Mouse (Mus musculus) liver, postnatal 0 days (tissue): ENCODE measurements at regions not wholly inside any gene's neighbourhood (a gene's known extent, or its start where the extent isn't known, plus 50 kb on each side); places are given as distances from the start of the nearest gene placed in this dataset.

Experiments used
- ATAC-seq: fragments of 200-750 bp; cut with Nextera tagmentation; 2 replicates; pipeline ENCODE4 v1.8.0; 2017; ENCODE audit warnings: mild to moderate bottlenecking, moderate library complexity
- DNase-seq: peaks from one replicate; pipeline ENCODE4 v3.0.0-alpha.2; 2016
- H3K27ac ChIP-seq: fragments of 300-500 bp; sonication (generic); 2 replicates; pipeline ENCODE4 v1.5.1; 2014; ENCODE audit warnings: antibody characterized with exemption, moderate library complexity, mild to moderate bottlenecking, low read depth
- H3K27me3 ChIP-seq: fragments of 300-500 bp; sonication (generic); 2 replicates; pipeline ENCODE4 v1.6.1; 2014; ENCODE audit warnings: low read length, control low read depth, mixed read lengths; ENCODE audit not compliant: insufficient read depth
- H3K36me3 ChIP-seq: fragments of 300-500 bp; sonication (generic); replicated peaks from 2 replicates; pipeline ENCODE4 v1.6.1; 2014; ENCODE audit warnings: mild to moderate bottlenecking, control low read depth, low read length, moderate library complexity, mixed read lengths; ENCODE audit not compliant: insufficient read depth
- H3K4me1 ChIP-seq: fragments of 300-500 bp; sonication (generic); 2 replicates; pipeline ENCODE4 v1.6.1; 2014; ENCODE audit warnings: antibody characterized with exemption, mild to moderate bottlenecking, control low read depth; ENCODE audit not compliant: insufficient read depth
- H3K4me2 ChIP-seq: fragments of 300-500 bp; sonication (generic); 2 replicates; pipeline ENCODE4 v1.6.1; 2014; ENCODE audit warnings: low read depth, mild to moderate bottlenecking, low read length, moderate library complexity, mixed read lengths
- H3K4me3 ChIP-seq: fragments of 300-500 bp; sonication (generic); 2 replicates; pipeline ENCODE4 v1.5.1; 2014; ENCODE audit warnings: low read depth, low read length
- H3K9ac ChIP-seq: fragments of 300-500 bp; sonication (generic); replicated peaks from 2 replicates; pipeline ENCODE4 v1.6.1; 2014; ENCODE audit warnings: mild to moderate bottlenecking, moderate library complexity
- H3K9me3 ChIP-seq: fragments of 300-500 bp; sonication (generic); 2 replicates; pipeline ENCODE4 v1.6.1; 2016; ENCODE audit warnings: mild to moderate bottlenecking, control low read depth, low read length, mixed read lengths
- CTCF ChIP-seq: sonication (generic); IDR thresholded peaks from 2 replicates; pipeline ENCODE4 v1.5.1; 2016; ENCODE audit warnings: antibody characterized with exemption, low read depth
- EP300 ChIP-seq: IDR thresholded peaks from 2 replicates; pipeline ENCODE4 v1.6.1; 2016; ENCODE audit warnings: antibody characterized with exemption, low read depth, mild to moderate bottlenecking
- WGBS: fragments of 180-500 bp; shearing (Covaris S2); extraction: QIAGEN DNeasy Blood & Tissue Kit; methylation state at CpG from one replicate; pipeline ENCODE4 v1.1.7; 2014; ENCODE audit not compliant: insufficient replicate concordance; 5-methylcytosine and 5-hydroxymethylcytosine counted together

DNA sequence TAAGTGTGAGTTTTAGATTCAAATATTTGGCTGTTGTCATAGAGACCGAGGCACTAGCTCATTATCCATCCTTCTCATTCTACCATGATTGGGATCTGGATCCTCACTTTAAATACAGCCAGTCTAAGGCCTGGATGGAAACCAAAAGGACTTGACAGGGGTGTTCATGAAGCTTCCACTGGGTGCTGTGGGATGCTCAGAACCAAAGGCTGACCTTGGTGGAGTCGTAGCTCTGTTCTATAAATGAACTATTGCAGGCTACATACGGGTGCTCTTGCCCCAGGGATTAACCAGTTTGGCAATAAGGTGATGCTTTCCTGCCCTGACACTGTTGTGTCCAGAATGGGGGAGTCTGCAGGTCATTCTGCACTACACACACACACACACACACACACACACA, 410.2 kb upstream of the Mki67 start:
- H3K36me3 ChIP-seq = no peaks in the 10 kb centered on the region
- H3K27me3 ChIP-seq = no peaks in the 10 kb centered on the region
- DNase-seq = no peak
- H3K4me3 ChIP-seq = no peak overlapping the region
- H3K4me1 ChIP-seq = no peaks in the 10 kb centered on the region
- TF ChIP-seq EP300 (no peak), CTCF (no peak)
- H3K27ac ChIP-seq = no peak overlapping the region
- H3K9ac ChIP-seq = no peak overlapping the region
- WGBS = 67% methylated on average over 3 of the region's 3 CpGs
- no peak overlapping the region for H3K4me2 ChIP-seq
- no peaks in the 10 kb centered on the region for H3K9me3 ChIP-seq
- no peak for ATAC-seq

DNA sequence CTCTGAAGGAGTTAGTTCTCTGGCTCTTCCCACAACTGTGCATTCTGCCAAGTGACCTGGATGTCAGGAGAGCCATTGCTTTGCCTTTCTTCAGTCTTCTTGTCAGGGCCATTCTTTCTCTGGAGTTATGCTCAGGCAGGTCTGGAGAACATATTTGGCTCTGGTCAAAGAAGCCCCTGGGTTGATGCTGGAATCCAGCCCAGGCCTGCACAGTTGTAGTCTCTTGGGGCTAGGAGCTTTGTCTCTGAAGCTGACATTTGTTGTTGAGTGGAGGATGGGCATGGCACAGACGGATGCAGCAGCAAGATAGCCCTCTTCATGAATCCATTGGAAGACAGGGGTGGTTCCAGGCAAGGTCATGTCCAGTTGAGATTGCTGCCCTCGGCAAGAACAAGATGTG, 411.4 kb upstream of the Mki67 start:
- Histone ChIP-seq H3K4me2 (no peak overlapping the region), H3K27ac (no peak overlapping the region), H3K9me3 (no peaks in the 10 kb centered on the region), H3K4me1 (no peaks in the 10 kb centered on the region), H3K9ac (no peak overlapping the region), H3K36me3 (no peaks in the 10 kb centered on the region), H3K4me3 (no peak overlapping the region), H3K27me3 (no peaks in the 10 kb centered on the region)
- WGBS = 50% methylated on average over 2 of the region's 2 CpGs
- no peak for ATAC-seq
- TF ChIP-seq CTCF = no peak
- no peak for TF ChIP-seq EP300
- no peak for DNase-seq

DNA sequence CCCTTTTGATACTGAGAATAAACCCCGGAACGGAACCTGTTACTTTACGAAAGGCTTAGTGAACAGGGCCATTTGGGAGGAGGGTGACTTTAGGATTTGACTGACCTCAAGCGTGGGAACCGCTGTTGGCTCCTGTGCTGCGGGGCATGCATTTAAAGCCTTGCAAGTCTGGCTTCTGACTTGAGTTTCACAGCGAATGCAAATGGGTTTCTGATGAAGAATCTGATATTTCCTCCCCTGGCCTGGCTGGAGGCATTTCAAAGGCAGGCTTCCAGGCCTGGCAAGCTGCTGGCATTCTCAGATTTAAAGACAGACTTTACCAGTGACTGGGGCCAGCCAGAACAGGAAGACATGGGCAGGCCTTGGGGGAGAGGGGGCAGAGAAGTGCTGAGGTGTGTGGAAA, 413.6 kb upstream of the Mki67 start:
- WGBS = 58% methylated on average over 7 of the region's 7 CpGs
- no peak overlapping the region for H3K4me3 ChIP-seq
- no peaks in the 10 kb centered on the region for H3K4me1 ChIP-seq
- no peak overlapping the region for H3K9ac ChIP-seq
- ATAC-seq = no peak
- no peaks in the 10 kb centered on the region for H3K36me3 ChIP-seq
- no peak for TF ChIP-seq CTCF
- TF ChIP-seq EP300 = no peak
- no peak for DNase-seq
- no peaks in the 10 kb centered on the region for H3K27me3 ChIP-seq
- no peak overlapping the region for H3K4me2 ChIP-seq
- H3K9me3 ChIP-seq = no peaks in the 10 kb centered on the region
- no peak overlapping the region for H3K27ac ChIP-seq

DNA sequence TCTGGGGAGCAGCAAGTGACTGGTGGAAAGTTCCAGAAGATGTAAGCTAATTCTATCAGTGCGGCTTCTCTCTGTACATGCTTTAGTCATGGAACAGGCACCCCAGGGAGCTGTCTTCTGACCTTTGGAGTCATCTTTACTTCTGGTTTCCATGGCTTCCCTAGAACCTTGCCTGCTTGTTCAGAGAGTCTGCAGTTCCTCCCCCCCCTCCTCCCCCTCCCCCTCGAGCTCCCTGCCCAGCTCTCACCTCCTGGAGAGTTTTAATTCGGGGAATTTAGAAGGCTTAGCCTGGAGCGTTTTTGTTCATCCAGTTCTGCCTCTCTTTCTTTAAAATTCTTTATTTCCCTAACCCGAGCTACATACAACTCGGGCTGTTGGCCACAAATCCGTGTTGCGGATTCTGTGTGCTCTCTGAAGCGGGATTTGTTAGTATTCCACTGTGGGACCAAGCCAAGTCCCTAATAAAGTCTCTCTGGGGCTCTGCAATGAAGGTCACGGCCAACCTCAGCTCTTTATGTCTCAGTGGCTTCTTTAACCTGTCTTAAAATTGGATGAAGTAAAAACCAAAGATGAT, 414.6 kb upstream of the Mki67 start:
- ATAC-seq = no peak
- WGBS = 63% methylated on average over 10 of the region's 10 CpGs
- no peak overlapping the region for H3K4me3 ChIP-seq

DNA sequence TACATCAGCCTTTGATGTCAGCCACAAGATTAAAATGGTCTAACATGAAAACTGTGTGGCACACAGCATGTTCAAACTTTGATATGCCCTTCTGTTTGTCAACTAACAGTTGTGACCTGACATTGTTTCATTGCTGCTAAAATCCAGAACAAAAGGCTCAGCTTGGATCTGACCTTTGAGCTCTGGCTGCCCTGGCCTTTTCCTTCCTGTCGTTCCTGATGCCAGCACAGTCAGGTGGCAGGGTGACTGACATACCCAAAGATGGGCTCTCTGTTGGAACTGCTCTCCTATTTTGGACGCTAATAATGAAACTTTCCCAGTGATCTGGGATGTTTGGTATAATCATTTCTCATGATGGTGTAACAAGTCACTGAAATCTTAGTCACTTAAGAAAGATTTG, 416.8 kb upstream of the Mki67 start:
- WGBS = 47% methylated on average over 2 of the region's 2 CpGs
- no peaks in the 10 kb centered on the region for H3K36me3 ChIP-seq
- H3K4me3 ChIP-seq = no peak overlapping the region
- H3K27me3 ChIP-seq = no peaks in the 10 kb centered on the region
- no peak overlapping the region for H3K27ac ChIP-seq
- no peak for TF ChIP-seq EP300
- TF ChIP-seq CTCF = no peak
- H3K4me2 ChIP-seq = no peak overlapping the region
- ATAC-seq = no peak
- no peaks in the 10 kb centered on the region for H3K4me1 ChIP-seq
- no peaks in the 10 kb centered on the region for H3K9me3 ChIP-seq
- DNase-seq = no peak
- no peak overlapping the region for H3K9ac ChIP-seq

More for the DNA sequence above, 414.6 kb upstream of the Mki67 start:
- H3K27me3 ChIP-seq = no peaks in the 10 kb centered on the region
- H3K27ac ChIP-seq = no peak overlapping the region
- H3K36me3 ChIP-seq = no peaks in the 10 kb centered on the region
- TF ChIP-seq CTCF = no peak
- no peak for TF ChIP-seq EP300
- no peak overlapping the region for H3K9ac ChIP-seq
- no peak for DNase-seq
- H3K9me3 ChIP-seq = no peaks in the 10 kb centered on the region
- no peak overlapping the region for H3K4me2 ChIP-seq
- H3K4me1 ChIP-seq = no peaks in the 10 kb centered on the region

DNA sequence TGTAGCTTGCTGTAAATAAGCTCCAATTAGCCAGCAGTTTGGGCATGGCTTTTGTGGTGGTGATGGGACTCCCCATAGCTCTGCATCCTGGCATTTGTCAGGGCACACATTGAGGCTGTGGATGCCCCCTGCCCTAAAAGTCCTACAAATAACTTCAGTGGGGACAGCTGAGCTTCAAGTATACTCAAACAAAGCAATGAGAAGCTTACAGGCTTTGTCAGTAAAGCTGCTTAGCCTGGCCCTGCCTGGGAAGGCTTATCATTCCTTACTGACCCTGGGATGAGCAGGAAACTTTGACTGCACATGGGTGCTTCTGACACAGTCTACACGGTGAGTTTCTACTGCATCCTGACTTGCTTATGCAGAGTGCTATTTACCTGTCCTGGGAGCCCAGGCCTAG, 420.5 kb upstream of the Mki67 start:
- Histone ChIP-seq H3K27ac (no peak overlapping the region), H3K4me1 (no peaks in the 10 kb centered on the region), H3K4me3 (no peak overlapping the region), H3K27me3 (no peaks in the 10 kb centered on the region), H3K9ac (no peak overlapping the region), H3K9me3 (no peaks in the 10 kb centered on the region), H3K4me2 (no peak overlapping the region), H3K36me3 (no peaks in the 10 kb centered on the region)
- no peak for DNase-seq
- TF ChIP-seq CTCF = no peak
- no peak for TF ChIP-seq EP300
- WGBS = 67% methylated on average over 1 of the region's 1 CpGs
- no peak for ATAC-seq

DNA sequence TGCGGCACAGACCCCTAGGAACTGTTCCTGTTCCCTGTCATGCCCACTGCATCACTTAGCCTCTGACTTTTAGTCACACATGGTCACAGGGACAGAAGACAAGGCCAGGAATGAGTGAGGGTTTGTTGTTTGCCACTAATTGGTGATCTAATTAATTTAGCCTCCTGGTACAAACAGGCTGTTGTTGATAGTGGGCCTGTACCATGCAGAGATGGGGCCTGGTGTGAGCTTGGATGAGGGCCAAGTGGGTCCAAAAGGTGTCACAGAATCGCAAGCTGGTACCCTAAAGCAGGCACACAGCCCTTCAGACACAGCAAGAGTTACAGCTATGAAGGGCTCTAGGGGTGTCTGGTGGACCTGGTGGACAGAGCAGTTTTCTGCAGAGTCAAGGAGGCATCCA, 421.2 kb upstream of the Mki67 start:
- Histone ChIP-seq H3K27ac (no peak overlapping the region), H3K4me3 (no peak overlapping the region), H3K9ac (no peak overlapping the region), H3K27me3 (no peaks in the 10 kb centered on the region), H3K9me3 (no peaks in the 10 kb centered on the region), H3K4me2 (no peak overlapping the region), H3K4me1 (no peaks in the 10 kb centered on the region), H3K36me3 (no peaks in the 10 kb centered on the region)
- ATAC-seq = no peak
- DNase-seq = no peak
- WGBS = 82% methylated on average over 2 of the region's 2 CpGs
- TF ChIP-seq EP300 = no peak
- no peak for TF ChIP-seq CTCF
